In genomic region chr1:170868905-170869283, GRCm38 (mm10) we compare ENCODE assay signal across 9 mouse cellular contexts. TPM values are rescaled to one million over a fixed set of nuclear protein-coding genes. Genes with fewer than 3 reads are reported as not detected.
A peak's percentile ranks its signal among the peaks of the same experiment; 100 is the strongest.
DNase-seq lines count a peak whose midpoint lies in the region; ATAC-seq and TF ChIP-seq lines count a peak whose summit lies in the region.
"Had no signal": no experiment of that assay in that cellular context is flagged by ENCODE, and none has a peak within 500 bp of the region (broad histone marks: within the 10 kb centered on the region; RNA-seq: fewer than 3 reads in every experiment).

No protein-coding gene starts in this region.

- no peak for DNase-seq in heart, postnatal 4 days
- DNase-seq in CH12.LX (ENCODE audit: extremely low read depth): no peak
- no peak for DNase-seq in retina, embryonic 14.5 days (ENCODE audit: low spot score)
- DNase-seq in left cerebral cortex, postnatal 25 days (ENCODE audit: low spot score in 2 of 2): no peak

- no peak for TF ChIP-seq EP300 in CH12.LX (IDR thresholded peaks at IDR 0.05; ENCODE audit: low read length)

- no peak for ATAC-seq in heart, embryonic 11.5 days (replicated peaks; ENCODE audit: insufficient number of reproducible peaks, low FRiP score, low TSS enrichment)
- ATAC-seq in forebrain, embryonic 15.5 days (replicated peaks): peak; percentile 38; the same call in 1 of the 2 replicates
- ATAC-seq in liver, embryonic 16.5 days (ENCODE audit: low read depth): no peak
- ATAC-seq in granulocyte monocyte progenitor cell, adult 5-6 weeks (replicated peaks; ENCODE audit: poor library complexity, severe bottlenecking): no peak

- H3K27ac ChIP-seq in heart, embryonic 11.5 days (ENCODE audit: low read depth, low read length): no peak overlapping the region
- H3K27ac ChIP-seq in CH12.LX (ENCODE audit: insufficient read depth, low read depth): peak overlapping the region; percentile 83
- no peak overlapping the region for H3K27ac ChIP-seq in forebrain, embryonic 15.5 days (replicated peaks)
- H3K27ac ChIP-seq in liver, embryonic 16.5 days (ENCODE audit: low read length): peak overlapping the region; percentile 4; the same call in 1 of the 2 replicates

- no peak for TF ChIP-seq POLR2A in CH12.LX (IDR thresholded peaks at IDR 0.05; ENCODE audit: low read depth, low read length)

- H3K4me3 ChIP-seq in heart, embryonic 11.5 days (ENCODE audit: low read depth, low read length): peak overlapping the region; percentile 93
- H3K4me3 ChIP-seq in CH12.LX (replicated peaks in 1 of 3; ENCODE audit: low read depth in 2 of 3, low read length in 2 of 3, poor library complexity in 1 of 3): peak overlapping the region; percentile 51 to 98 (median 89)
- H3K4me3 ChIP-seq in forebrain, embryonic 15.5 days: peak overlapping the region; percentile 86
- peak overlapping the region; percentile 67 for H3K4me3 ChIP-seq in liver, embryonic 16.5 days (ENCODE audit: low read depth, low read length)

- intact Hi-C loops in left cerebral cortex, postnatal 25 days (cut with DNase I): no loop called here

- TF ChIP-seq CTCF in CH12.LX (conservative IDR thresholded peaks at IDR 0.05 in 1 of 2, IDR thresholded peaks at IDR 0.05 in 1 of 2; ENCODE audit: low read depth in 2 of 2, low read length in 2 of 2): no peak

- no peaks in the 10 kb centered on the region for H3K27me3 ChIP-seq in heart, embryonic 11.5 days (ENCODE audit: control insufficient read depth, insufficient read depth, low read length)
- no peaks in the 10 kb centered on the region for H3K27me3 ChIP-seq in CH12.LX (replicated peaks)
- H3K27me3 ChIP-seq in forebrain, embryonic 15.5 days: no peaks in the 10 kb centered on the region
- H3K27me3 ChIP-seq in liver, embryonic 16.5 days (ENCODE audit: control insufficient read depth, insufficient read depth, low read depth, low read length): no peaks in the 10 kb centered on the region

- H3K79me2 ChIP-seq in CH12.LX (replicated peaks; ENCODE audit: control insufficient read depth, extremely low read depth, insufficient read depth, poor library complexity, severe bottlenecking): peaks cover 41% of the 10 kb centered on the region

- 18% methylated on average over 14 of the region's 14 CpGs for WGBS in heart, embryonic 11.5 days (ENCODE audit: insufficient replicate concordance)
- 17% methylated on average over 14 of the region's 14 CpGs for WGBS in forebrain, embryonic 15.5 days
- 12% methylated on average over 14 of the region's 14 CpGs for WGBS in liver, embryonic 16.5 days (ENCODE audit: insufficient replicate concordance)

- TF ChIP-seq RAD21 in CH12.LX (IDR thresholded peaks at IDR 0.05; ENCODE audit: low read depth, low read length): no peak

- no peaks in the 10 kb centered on the region for H3K36me3 ChIP-seq in heart, embryonic 11.5 days (ENCODE audit: control insufficient read depth, insufficient read depth, low read length)
- H3K36me3 ChIP-seq in CH12.LX (replicated peaks in 1 of 2; ENCODE audit: control insufficient read depth in 1 of 2, insufficient read depth in 1 of 2, low read length in 1 of 2): peaks cover 15 to 33% of the 10 kb centered on the region in 2 experiments
- H3K36me3 ChIP-seq in forebrain, embryonic 15.5 days: peaks cover 6% of the 10 kb centered on the region; the same call in 1 of the 2 replicates
- H3K36me3 ChIP-seq in liver, embryonic 16.5 days (ENCODE audit: control insufficient read depth, insufficient read depth): peaks cover 2% of the 10 kb centered on the region; the same call in 1 of the 2 replicates

- dilution Hi-C loops in CH12.LX (cut with MboI; ENCODE audit: extremely low pct_ligation_motif_present, extremely low pct_unique_long_range_greater_than_20kb, low sequenced_read_pairs): no loop called here

- in situ Hi-C loops in CH12.LX (cut with MboI; ENCODE audit: low pct_ligation_motif_present, low pct_unique_long_range_greater_than_20kb, low sequenced_read_pairs): no loop called here

- peak overlapping the region; percentile 80 for H3K4me2 ChIP-seq in heart, embryonic 11.5 days
- peak overlapping the region; percentile 39 for H3K4me2 ChIP-seq in CH12.LX (ENCODE audit: insufficient read depth, low read depth, poor library complexity, severe bottlenecking)
- H3K4me2 ChIP-seq in forebrain, embryonic 15.5 days (replicated peaks): peak overlapping the region; percentile 65
- H3K4me2 ChIP-seq in liver, embryonic 16.5 days (ENCODE audit: low read depth, low read length): peak overlapping the region; percentile 86

- 0 out of 2 replicates have a peak, but pooled peaks cover 2% of the 10 kb centered on the region for H3K4me1 ChIP-seq in heart, embryonic 11.5 days (ENCODE audit: control insufficient read depth, insufficient read depth, low read length)
- peaks cover 6 to 20% of the 10 kb centered on the region in 2 experiments for H3K4me1 ChIP-seq in CH12.LX (ENCODE audit: control insufficient read depth in 1 of 2, insufficient read depth in 2 of 2)
- H3K4me1 ChIP-seq in forebrain, embryonic 15.5 days: peaks cover 13% of the 10 kb centered on the region
- H3K4me1 ChIP-seq in liver, embryonic 16.5 days (ENCODE audit: control insufficient read depth, low read depth, low read length): peaks cover 12% of the 10 kb centered on the region

- no peaks in the 10 kb centered on the region for H3K9me3 ChIP-seq in heart, embryonic 11.5 days (replicated peaks; ENCODE audit: control insufficient read depth, low read length)
- H3K9me3 ChIP-seq in CH12.LX (replicated peaks; ENCODE audit: low read length): no peaks in the 10 kb centered on the region
- H3K9me3 ChIP-seq in forebrain, embryonic 15.5 days: no peaks in the 10 kb centered on the region
- no peaks in the 10 kb centered on the region for H3K9me3 ChIP-seq in liver, embryonic 16.5 days (replicated peaks; ENCODE audit: control insufficient read depth, low read length)

- H3K9ac ChIP-seq in heart, embryonic 11.5 days (ENCODE audit: low read depth, low read length): peak overlapping the region; percentile 78
- H3K9ac ChIP-seq in CH12.LX (ENCODE audit: insufficient read depth, low read depth): peak overlapping the region; percentile 99
- H3K9ac ChIP-seq in forebrain, embryonic 15.5 days (replicated peaks): peak overlapping the region; percentile 89
- H3K9ac ChIP-seq in liver, embryonic 16.5 days (ENCODE audit: low read depth, low read length): peak overlapping the region; percentile 44

RNA-seq across cellular contexts. Expression of gene Atf6, which starts 1.3 kb away (rescaled TPM):
- polyA plus RNA-seq in heart, embryonic 11.5 days (2014; fragmentation: Nextera tagmentation; extraction: Ambion mirVana): 13.7 and 17.0 TPM in 2 replicates
- total RNA-seq in heart, postnatal 4 days (2021): 10 to 100 TPM; 41.2 to 41.6 TPM
- total RNA-seq in CH12.LX (2012; rRNA removed) (35.3 and 37.6 TPM in 2 replicates), CH12.LX (2014; rRNA removed) (33.8 and 35.9 TPM in 2 replicates)
- 42.7 and 47.0 TPM in 2 replicates for polyA plus RNA-seq in CH12.LX (2012; ENCODE audit: insufficient read length, low read depth)
- 7.6 and 7.7 TPM in 2 replicates for polyA plus RNA-seq in forebrain, embryonic 15.5 days (2015; fragmentation: Nextera tagmentation; extraction: Ambion mirVana)
- polyA plus RNA-seq in liver, embryonic 16.5 days (2015; fragmentation: Nextera tagmentation; extraction: Ambion mirVana): 6.4 and 6.9 TPM in 2 replicates
- total RNA-seq in granulocyte monocyte progenitor cell, adult 5-6 weeks (2014; fragmentation: Nextera tagmentation): 19.2 and 27.1 TPM in 2 replicates
- 27.5 and 30.5 TPM in 2 replicates for total RNA-seq in granulocyte monocyte progenitor cell, adult 5-6 weeks (2017)
- 10 to 100 TPM; 51.8 to 52.9 TPM for total RNA-seq in left cerebral cortex, postnatal 25 days (2021)

RNA-seq across cellular contexts. Expression of gene Gm26620, which starts 16.0 kb away (rescaled TPM):
- polyA plus RNA-seq in heart, embryonic 11.5 days (2014; fragmentation: Nextera tagmentation; extraction: Ambion mirVana): 0.38 and 0.66 TPM in 2 replicates
- total RNA-seq in heart, postnatal 4 days (2021): under 1 TPM; 0.81 to 0.90 TPM
- total RNA-seq in CH12.LX (2012; rRNA removed) (4.2 and 5.7 TPM in 2 replicates), CH12.LX (2014; rRNA removed) (0.52 and 0.99 TPM in 2 replicates)
- polyA plus RNA-seq in CH12.LX (2012; ENCODE audit: insufficient read length, low read depth): 1.2 and 1.9 TPM in 2 replicates
- 0.22 and 0.40 TPM in 2 replicates for polyA plus RNA-seq in forebrain, embryonic 15.5 days (2015; fragmentation: Nextera tagmentation; extraction: Ambion mirVana)
- 0.42 and 0.44 TPM in 2 replicates for polyA plus RNA-seq in liver, embryonic 16.5 days (2015; fragmentation: Nextera tagmentation; extraction: Ambion mirVana)
- total RNA-seq in granulocyte monocyte progenitor cell, adult 5-6 weeks (2014; fragmentation: Nextera tagmentation): not detected in 2 replicates
- not detected in 2 replicates for total RNA-seq in granulocyte monocyte progenitor cell, adult 5-6 weeks (2017)
- total RNA-seq in left cerebral cortex, postnatal 25 days (2021): 1 to 10 TPM in 1 of 2 experiments, under 1 TPM in 1; 0.43 to 1.4 TPM

RNA-seq across cellular contexts. Expression of gene Dusp12, which starts 16.4 kb away (rescaled TPM):
- 25.6 and 28.0 TPM in 2 replicates for polyA plus RNA-seq in heart, embryonic 11.5 days (2014; fragmentation: Nextera tagmentation; extraction: Ambion mirVana)
- total RNA-seq in heart, postnatal 4 days (2021): 10 to 100 TPM; 14.3 to 16.3 TPM
- total RNA-seq in CH12.LX (2012; rRNA removed): 30.9 and 37.2 TPM in 2 replicates
- 41.7 and 49.4 TPM in 2 replicates for total RNA-seq in CH12.LX (2014; rRNA removed)
- 30.4 and 36.5 TPM in 2 replicates for polyA plus RNA-seq in CH12.LX (2012; ENCODE audit: insufficient read length, low read depth)
- 36.4 and 36.8 TPM in 2 replicates for polyA plus RNA-seq in forebrain, embryonic 15.5 days (2015; fragmentation: Nextera tagmentation; extraction: Ambion mirVana)
- polyA plus RNA-seq in liver, embryonic 16.5 days (2015; fragmentation: Nextera tagmentation; extraction: Ambion mirVana): 20.5 and 21.4 TPM in 2 replicates
- 16.9 and 18.2 TPM in 2 replicates for total RNA-seq in granulocyte monocyte progenitor cell, adult 5-6 weeks (2014; fragmentation: Nextera tagmentation)
- total RNA-seq in granulocyte monocyte progenitor cell, adult 5-6 weeks (2017): 10.3 and 10.9 TPM in 2 replicates
- total RNA-seq in left cerebral cortex, postnatal 25 days (2021): 10 to 100 TPM; 14.4 to 17.9 TPM

RNA-seq across cellular contexts. Expression of gene Fcrlb, which starts 43.8 kb away (rescaled TPM):
- polyA plus RNA-seq in heart, embryonic 11.5 days (2014; fragmentation: Nextera tagmentation; extraction: Ambion mirVana): not detected in 2 replicates
- total RNA-seq in heart, postnatal 4 days (2021): not detected
- total RNA-seq in CH12.LX (2012; rRNA removed) (not detected in 2 replicates), CH12.LX (2014; rRNA removed) (not detected in 2 replicates)
- not detected in 2 replicates for polyA plus RNA-seq in CH12.LX (2012; ENCODE audit: insufficient read length, low read depth)
- 0.22 and 0.28 TPM in 2 replicates for polyA plus RNA-seq in forebrain, embryonic 15.5 days (2015; fragmentation: Nextera tagmentation; extraction: Ambion mirVana)
- polyA plus RNA-seq in liver, embryonic 16.5 days (2015; fragmentation: Nextera tagmentation; extraction: Ambion mirVana): 0.06 and 0.07 TPM in 2 replicates
- not detected in 2 replicates for total RNA-seq in granulocyte monocyte progenitor cell, adult 5-6 weeks (2014; fragmentation: Nextera tagmentation)
- not detected in 2 replicates for total RNA-seq in granulocyte monocyte progenitor cell, adult 5-6 weeks (2017)
- total RNA-seq in left cerebral cortex, postnatal 25 days (2021): under 1 TPM; 0.34 to 0.37 TPM

RNA-seq across cellular contexts. Expression of gene Fcrla, which starts 58.5 kb away (rescaled TPM):
- 0.36 TPM in 1 of 2 replicates, not detected in the other for polyA plus RNA-seq in heart, embryonic 11.5 days (2014; fragmentation: Nextera tagmentation; extraction: Ambion mirVana)
- under 1 TPM; 0.31 to 0.34 TPM for total RNA-seq in heart, postnatal 4 days (2021)
- 10.6 and 18.5 TPM in 2 replicates for total RNA-seq in CH12.LX (2012; rRNA removed)
- 30.6 and 34.8 TPM in 2 replicates for total RNA-seq in CH12.LX (2014; rRNA removed)
- polyA plus RNA-seq in CH12.LX (2012; ENCODE audit: insufficient read length, low read depth): 15.4 and 17.7 TPM in 2 replicates
- polyA plus RNA-seq in forebrain, embryonic 15.5 days (2015; fragmentation: Nextera tagmentation; extraction: Ambion mirVana): not detected in 2 replicates
- polyA plus RNA-seq in liver, embryonic 16.5 days (2015; fragmentation: Nextera tagmentation; extraction: Ambion mirVana): 0.67 and 1.3 TPM in 2 replicates
- total RNA-seq in granulocyte monocyte progenitor cell, adult 5-6 weeks (2014; fragmentation: Nextera tagmentation): not detected in 2 replicates
- not detected in 2 replicates for total RNA-seq in granulocyte monocyte progenitor cell, adult 5-6 weeks (2017)
- total RNA-seq in left cerebral cortex, postnatal 25 days (2021): not detected
- total RNA-seq: left cerebral cortex, postnatal 14 days had no signal

Comparison
In these comparisons a context has a peak if more than half of its experiments do, and no peak if none do; other contexts are left out.
1. H3K27ac ChIP-seq: peak in CH12.LX (single experiment) and liver, embryonic 16.5 days (single experiment); none in heart, embryonic 11.5 days (single experiment) and forebrain, embryonic 15.5 days (single experiment).
2. H3K9ac ChIP-seq: peak in every context shown above with its lines; median percentile 99 in CH12.LX; 89 in forebrain, embryonic 15.5 days; 78 in heart, embryonic 11.5 days; 44 in liver, embryonic 16.5 days.
3. Peak in every context shown above with its lines, with median percentiles within 50 percentile points of each other: H3K4me2 ChIP-seq and H3K4me3 ChIP-seq.